Mouse (Mus musculus) brain, embryonic 14.5 days (tissue): ENCODE results near the gene Krt2.

Experiments used
- CTCF ChIP-seq: fragments of 200-500 bp; IDR thresholded peaks from 2 replicates; pipeline ENCODE4 v1.5.1; 2012; ENCODE audit warnings: inconsistent platforms, mild to moderate bottlenecking, moderate library complexity, borderline replicate concordance; ENCODE audit not compliant: insufficient read depth, insufficient read length; ENCODE audit errors: extremely low read depth
- POLR2A ChIP-seq: fragments of 200-500 bp; IDR thresholded peaks from 2 replicates; pipeline ENCODE4 v1.6.1; 2012; ENCODE audit warnings: mild to moderate bottlenecking, inconsistent platforms, borderline replicate concordance; ENCODE audit not compliant: poor library complexity, insufficient read depth, insufficient read length, severe bottlenecking; ENCODE audit errors: extremely low read depth

- no peak for TF ChIP-seq POLR2A
- peak; percentile 14; the same call in 1 of the 2 replicates for TF ChIP-seq CTCF
Observed at GRCm38 (mm10) chr15:101834784-101835328, 16.9 kb upstream of the Krt2 start.
